Mouse (Mus musculus): ENCODE measurements at regions not wholly inside any gene's neighbourhood (a gene's known extent, or its start where the extent isn't known, plus 50 kb on each side); places are given as distances from the start of the nearest gene placed in this dataset.

DNA sequence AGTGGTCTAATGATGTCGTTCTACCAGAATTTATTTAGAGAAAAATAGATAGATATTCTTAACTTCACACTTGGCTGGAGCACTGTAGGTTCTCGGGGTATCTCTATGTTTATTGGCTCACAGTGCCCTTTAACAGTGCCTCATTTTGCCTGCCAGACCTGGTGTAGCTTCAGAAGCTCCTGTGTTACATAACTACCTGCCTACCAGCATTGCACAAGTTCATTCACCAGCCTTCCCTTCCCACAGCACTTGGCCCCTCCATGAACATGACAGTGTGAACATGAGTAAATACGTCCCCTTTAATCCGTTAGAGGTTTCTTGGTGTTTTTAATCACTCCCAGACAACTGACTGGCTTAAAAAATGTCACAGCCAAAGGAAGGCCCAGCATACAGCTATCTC lies 102.2 kb upstream of the Itga4 start:
- TF ChIP-seq CTCF (IDR thresholded peaks at IDR 0.05; ENCODE audit: low read depth): no peak
- no peak for TF ChIP-seq EP300 (IDR thresholded peaks at IDR 0.05; ENCODE audit: low read depth)
- no peaks in the 10 kb centered on the region for H3K36me3 ChIP-seq (replicated peaks; ENCODE audit: control insufficient read depth, insufficient read depth, low read length)

DNA sequence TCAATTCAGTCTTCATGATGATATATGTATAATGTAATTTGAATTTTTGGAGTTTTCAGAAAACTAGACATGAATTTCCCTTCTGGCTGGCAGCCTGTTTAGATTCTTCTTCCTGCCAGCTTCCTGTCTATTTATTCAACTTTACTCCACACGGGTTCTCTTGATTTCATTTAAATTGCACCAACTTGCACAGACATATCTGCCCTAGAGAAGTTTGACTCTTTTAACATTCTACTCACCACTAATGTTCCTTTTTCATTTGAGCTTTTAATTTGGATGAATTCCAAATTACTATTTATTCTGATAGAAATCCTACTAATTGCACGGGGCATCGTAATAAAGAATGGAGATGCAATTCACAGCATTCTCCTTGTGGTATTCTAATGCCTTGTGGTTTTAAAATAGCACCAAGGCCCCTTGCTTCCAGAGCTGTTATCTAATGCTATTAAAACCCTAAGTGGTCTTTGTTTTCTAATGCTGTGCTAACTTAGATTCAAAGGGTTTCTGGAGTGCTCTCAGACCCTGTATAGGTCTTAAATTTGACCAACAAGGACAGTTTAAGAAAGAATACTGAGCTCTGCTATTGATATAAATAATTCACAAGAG lies 96.7 kb upstream of the Itga4 start:
- Histone ChIP-seq H3K27me3 (ENCODE audit: control insufficient read depth, insufficient read depth, low read length) (no peaks in the 10 kb centered on the region), H3K36me3 (replicated peaks; ENCODE audit: control insufficient read depth, insufficient read depth, low read length) (no peaks in the 10 kb centered on the region), H3K4me2 (ENCODE audit: low read depth, low read length) (no peak overlapping the region), H3K4me3 (ENCODE audit: low read depth, low read length) (no peak overlapping the region), H3K9me3 (replicated peaks; ENCODE audit: control insufficient read depth, low read length) (no peaks in the 10 kb centered on the region), H3K4me1 (ENCODE audit: control insufficient read depth, insufficient read depth) (peaks cover 5% of the 10 kb centered on the region; the same call in 1 of the 2 replicates), H3K27ac (ENCODE audit: low read depth) (no peak overlapping the region), H3K9ac (replicated peaks; ENCODE audit: low read depth, low read length) (no peak overlapping the region)
- WGBS: 38% methylated on average over 3 of the region's 3 CpGs
- no peak for ATAC-seq (ENCODE audit: insufficient read depth, low read depth)
- TF ChIP-seq CTCF (IDR thresholded peaks at IDR 0.05; ENCODE audit: low read depth) (no peak), EP300 (IDR thresholded peaks at IDR 0.05; ENCODE audit: low read depth) (no peak)
- no peak for DNase-seq (ENCODE audit: low spot score)

More for the DNA sequence above, 102.2 kb upstream of the Itga4 start:
- H3K4me2 ChIP-seq (ENCODE audit: low read depth, low read length): no peak overlapping the region
- no peak for ATAC-seq (ENCODE audit: insufficient read depth, low read depth)
- H3K27me3 ChIP-seq (ENCODE audit: control insufficient read depth, insufficient read depth, low read length): no peaks in the 10 kb centered on the region
- no peak overlapping the region for H3K27ac ChIP-seq (ENCODE audit: low read depth)
- H3K9me3 ChIP-seq (replicated peaks; ENCODE audit: control insufficient read depth, low read length): no peaks in the 10 kb centered on the region
- H3K9ac ChIP-seq (replicated peaks; ENCODE audit: low read depth, low read length): no peak overlapping the region
- WGBS: 72% methylated on average over 4 of the region's 4 CpGs
- H3K4me1 ChIP-seq (ENCODE audit: control insufficient read depth, insufficient read depth): no peaks in the 10 kb centered on the region
- no peak overlapping the region for H3K4me3 ChIP-seq (ENCODE audit: low read depth, low read length)
- no peak for DNase-seq (ENCODE audit: low spot score)

DNA sequence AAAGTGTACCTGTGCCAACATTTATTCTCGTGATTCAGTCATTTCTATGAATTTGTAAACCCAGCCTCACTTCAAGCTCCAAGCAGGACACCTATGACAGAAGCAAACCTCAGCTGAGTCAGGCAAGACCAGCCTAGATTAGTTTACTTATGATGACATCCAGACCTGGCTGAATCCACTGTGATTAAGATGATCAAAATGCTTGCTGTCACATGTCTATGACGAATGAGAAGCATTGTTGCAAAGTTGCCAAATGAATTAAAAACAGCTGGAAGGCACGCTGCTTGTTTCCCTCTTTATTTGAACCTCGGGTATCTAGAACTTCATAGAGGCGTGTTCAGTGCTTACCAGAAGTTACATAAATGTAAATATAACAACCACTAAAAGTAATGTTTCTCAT lies 95.9 kb upstream of the Itga4 start:
- Histone ChIP-seq H3K9me3 (replicated peaks; ENCODE audit: control insufficient read depth, low read length) (no peaks in the 10 kb centered on the region), H3K27me3 (ENCODE audit: control insufficient read depth, insufficient read depth, low read length) (no peaks in the 10 kb centered on the region), H3K9ac (replicated peaks; ENCODE audit: low read depth, low read length) (no peak overlapping the region), H3K4me2 (ENCODE audit: low read depth, low read length) (no peak overlapping the region), H3K4me3 (ENCODE audit: low read depth, low read length) (no peak overlapping the region), H3K27ac (ENCODE audit: low read depth) (no peak overlapping the region), H3K36me3 (replicated peaks; ENCODE audit: control insufficient read depth, insufficient read depth, low read length) (no peaks in the 10 kb centered on the region), H3K4me1 (ENCODE audit: control insufficient read depth, insufficient read depth) (peaks cover 5% of the 10 kb centered on the region; the same call in 1 of the 2 replicates)
- no peak for ATAC-seq (ENCODE audit: insufficient read depth, low read depth)
- 65% methylated on average over 5 of the region's 5 CpGs for WGBS
- no peak for DNase-seq (ENCODE audit: low spot score)
- no peak for TF ChIP-seq CTCF (IDR thresholded peaks at IDR 0.05; ENCODE audit: low read depth)

DNA sequence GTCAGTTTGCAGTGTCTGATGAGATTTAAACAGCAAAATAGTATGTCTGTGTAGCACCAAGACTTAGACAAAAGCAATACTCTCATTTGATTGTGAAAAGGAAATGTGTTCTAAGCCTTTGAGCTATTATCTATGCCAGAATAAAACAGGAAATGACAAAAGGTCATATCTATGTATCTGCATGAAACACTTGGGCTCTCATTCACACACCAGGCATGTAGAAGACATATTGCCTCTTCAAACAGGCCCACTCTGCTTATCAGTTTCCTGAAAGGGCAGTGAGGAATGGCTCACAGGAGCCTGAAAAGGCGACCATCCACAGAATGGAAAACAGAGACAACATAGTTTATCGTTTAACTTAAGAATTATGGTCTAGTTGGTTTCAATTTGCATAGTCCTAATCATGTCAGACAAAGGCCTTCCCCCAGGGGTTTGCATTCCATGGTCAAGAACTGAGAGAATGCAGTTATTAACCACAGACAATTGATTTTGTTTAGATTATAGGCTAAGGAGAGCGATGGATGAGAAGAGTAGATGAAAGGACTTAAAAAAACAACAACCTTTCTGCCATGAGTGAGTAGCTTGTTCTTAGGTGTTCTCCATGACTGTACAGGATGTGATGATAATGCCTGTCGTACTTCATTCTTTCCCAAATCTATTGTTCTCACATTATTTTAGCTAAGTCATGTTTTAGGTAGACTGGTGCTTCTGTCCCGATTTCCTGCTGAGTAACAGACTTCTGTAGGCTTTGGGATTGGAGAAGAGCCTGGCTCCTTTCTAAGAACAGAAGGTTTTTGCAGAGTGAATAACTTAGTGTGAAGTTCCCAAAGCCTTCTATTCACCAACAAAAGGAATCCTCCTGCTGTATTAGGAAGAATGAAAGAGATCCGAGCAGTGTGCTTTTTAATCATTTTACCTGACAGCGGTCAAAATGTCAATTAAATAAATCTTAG lies 82.0 kb upstream of the Itga4 start:
- no peak for DNase-seq (ENCODE audit: low spot score)
- no peaks in the 10 kb centered on the region for H3K36me3 ChIP-seq (replicated peaks; ENCODE audit: control insufficient read depth, insufficient read depth, low read length)
- no peak overlapping the region for H3K9ac ChIP-seq (replicated peaks; ENCODE audit: low read depth, low read length)
- H3K4me3 ChIP-seq (ENCODE audit: low read depth, low read length): no peak overlapping the region
- H3K27ac ChIP-seq (ENCODE audit: low read depth): no peak overlapping the region
- no peak overlapping the region for H3K4me2 ChIP-seq (ENCODE audit: low read depth, low read length)
- no peak for ATAC-seq (ENCODE audit: insufficient read depth, low read depth)
- no peaks in the 10 kb centered on the region for H3K27me3 ChIP-seq (ENCODE audit: control insufficient read depth, insufficient read depth, low read length)
- H3K4me1 ChIP-seq (ENCODE audit: control insufficient read depth, insufficient read depth): no peaks in the 10 kb centered on the region
- 62% methylated on average over 7 of the region's 7 CpGs for WGBS
- TF ChIP-seq EP300 (IDR thresholded peaks at IDR 0.05; ENCODE audit: low read depth) (no peak), CTCF (IDR thresholded peaks at IDR 0.05; ENCODE audit: low read depth) (no peak)
- H3K9me3 ChIP-seq (replicated peaks; ENCODE audit: control insufficient read depth, low read length): no peaks in the 10 kb centered on the region

DNA sequence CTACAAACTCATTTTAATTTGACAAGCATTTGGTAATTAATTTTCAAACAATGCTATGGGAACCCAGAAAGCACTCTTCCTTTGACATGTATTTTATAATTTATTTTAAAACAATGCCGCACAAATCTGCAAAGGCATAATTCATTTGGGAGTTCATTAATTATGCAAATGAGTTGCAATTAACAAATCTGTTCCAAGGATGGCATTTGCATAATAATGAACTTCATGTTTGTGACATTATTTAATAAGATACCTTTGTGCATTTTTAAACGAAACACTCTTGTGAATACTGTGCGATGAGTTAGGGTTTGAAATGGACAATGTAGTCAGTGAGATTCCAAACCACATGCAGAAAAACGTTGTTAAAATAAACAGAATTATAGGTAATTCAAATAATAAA lies 80.9 kb upstream of the Itga4 start:
- no peak overlapping the region for H3K27ac ChIP-seq (ENCODE audit: low read depth)
- H3K9ac ChIP-seq (replicated peaks; ENCODE audit: low read depth, low read length): no peak overlapping the region
- no peaks in the 10 kb centered on the region for H3K9me3 ChIP-seq (replicated peaks; ENCODE audit: control insufficient read depth, low read length)
- no peaks in the 10 kb centered on the region for H3K36me3 ChIP-seq (replicated peaks; ENCODE audit: control insufficient read depth, insufficient read depth, low read length)
- no peak for DNase-seq (ENCODE audit: low spot score)
- no peaks in the 10 kb centered on the region for H3K4me1 ChIP-seq (ENCODE audit: control insufficient read depth, insufficient read depth)
- no peak for TF ChIP-seq EP300 (IDR thresholded peaks at IDR 0.05; ENCODE audit: low read depth)
- no peak overlapping the region for H3K4me3 ChIP-seq (ENCODE audit: low read depth, low read length)
- ATAC-seq (ENCODE audit: insufficient read depth, low read depth): no peak
- no peaks in the 10 kb centered on the region for H3K27me3 ChIP-seq (ENCODE audit: control insufficient read depth, insufficient read depth, low read length)
- no peak overlapping the region for H3K4me2 ChIP-seq (ENCODE audit: low read depth, low read length)
- WGBS: 88% methylated on average over 4 of the region's 4 CpGs
